Mouse (Mus musculus) left cerebral cortex, adult 9 months (tissue): ENCODE data around the gene Gda.

ENCODE experiments used
- DNase-seq, 2 experiments: peaks; one replicate each; pipeline ENCODE4 v3.0.0; 2022; ENCODE audit warnings: low spot score in 2 of 2

Gene Gda

DNA sequence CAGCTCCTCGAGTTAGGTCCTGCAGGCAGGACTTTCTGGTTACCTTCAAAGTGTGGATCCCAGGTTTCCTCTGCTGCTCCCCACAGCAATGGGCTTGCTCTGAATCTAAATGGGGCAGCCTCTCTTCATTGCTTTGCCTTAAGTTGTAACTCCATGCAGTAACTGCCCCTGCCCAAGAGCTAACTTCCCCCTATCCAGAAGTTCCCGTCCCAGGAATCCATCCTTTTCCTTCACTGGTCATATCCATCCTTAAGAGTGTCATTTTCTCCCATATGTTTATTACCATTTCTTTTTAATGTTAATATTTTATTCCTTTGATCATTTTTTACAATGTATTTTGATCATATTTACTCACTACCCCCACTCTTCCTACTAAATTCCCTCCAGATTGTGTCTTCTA is at the start of gene Gda:
Gda (minus strand) TSS at position 101 of the 400 bp plus-strand sequence.
- DNase-seq: no peak

DNA sequence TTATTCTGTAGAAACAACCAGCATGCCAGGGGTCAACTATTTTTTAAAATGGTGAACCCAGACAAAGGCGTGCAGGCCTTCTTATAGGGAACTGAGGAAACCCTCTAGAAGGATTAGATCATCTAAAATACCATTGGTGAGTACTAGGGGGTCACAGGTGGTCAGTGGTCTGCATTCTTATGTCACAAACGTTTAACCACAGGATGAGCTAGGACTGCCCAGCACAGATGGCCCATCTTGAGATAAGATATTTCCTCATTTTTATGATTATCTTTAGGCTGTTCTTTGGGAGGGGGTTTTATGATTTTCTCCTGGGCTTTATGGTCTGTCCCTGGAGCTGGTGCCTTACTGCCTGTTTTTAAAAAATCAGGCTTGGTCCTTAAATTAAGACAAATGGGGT is 47.0 kb upstream of the Gda start:
- no peak for DNase-seq

DNA sequence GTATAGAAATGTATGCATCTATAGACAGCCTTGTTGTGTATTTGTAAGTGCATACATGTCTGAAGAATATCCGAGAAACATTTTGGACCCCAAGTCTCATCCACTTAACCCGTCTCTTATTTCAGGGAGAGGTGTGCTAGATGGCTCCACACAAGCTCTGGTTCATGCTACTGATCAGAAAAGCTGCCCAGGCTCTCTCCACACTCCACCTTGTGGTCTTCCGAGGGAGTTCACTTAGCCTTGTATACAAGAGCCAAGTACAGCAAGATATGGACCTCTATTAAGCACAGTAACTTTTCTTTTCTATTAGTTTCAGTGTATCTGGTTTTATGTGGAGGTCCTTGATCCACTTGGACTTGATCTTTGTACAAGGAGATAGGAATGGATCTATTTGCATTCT is 36.9 kb upstream of the Gda start:
- peak in 1 of 2 experiments; percentile 44 for DNase-seq

DNA sequence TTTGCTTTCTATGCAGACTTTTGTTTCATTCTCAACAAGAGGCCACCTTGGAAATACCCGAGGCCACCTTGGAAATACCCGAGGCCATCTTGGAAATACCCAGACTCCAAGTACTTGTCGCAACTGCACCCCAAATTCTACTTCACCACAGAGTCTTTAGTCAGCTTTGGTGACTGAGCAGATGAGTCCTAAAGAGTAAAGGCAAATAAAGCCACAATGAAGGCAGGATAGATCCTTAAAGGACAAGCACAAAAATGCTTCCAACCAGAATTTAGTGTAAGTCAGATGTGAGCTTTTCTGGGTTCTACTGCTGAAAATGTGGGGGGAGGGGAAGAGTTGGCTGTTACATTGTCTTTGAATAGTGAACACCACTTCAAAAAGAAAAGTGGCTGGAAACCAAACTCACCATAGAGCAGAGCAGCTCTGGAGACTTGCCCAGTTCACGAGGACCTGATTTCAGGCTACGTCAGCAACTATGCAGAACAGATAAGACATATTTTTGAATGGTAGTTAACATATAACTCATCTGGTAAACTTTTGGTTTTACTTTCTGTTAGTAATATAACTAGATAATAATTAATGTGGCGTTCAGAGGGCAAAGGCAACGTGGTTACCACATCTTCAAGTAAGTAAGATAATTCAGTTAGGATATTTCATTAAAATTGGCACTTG is 34.5 kb upstream of the Gda start:
- DNase-seq: no peak

DNA sequence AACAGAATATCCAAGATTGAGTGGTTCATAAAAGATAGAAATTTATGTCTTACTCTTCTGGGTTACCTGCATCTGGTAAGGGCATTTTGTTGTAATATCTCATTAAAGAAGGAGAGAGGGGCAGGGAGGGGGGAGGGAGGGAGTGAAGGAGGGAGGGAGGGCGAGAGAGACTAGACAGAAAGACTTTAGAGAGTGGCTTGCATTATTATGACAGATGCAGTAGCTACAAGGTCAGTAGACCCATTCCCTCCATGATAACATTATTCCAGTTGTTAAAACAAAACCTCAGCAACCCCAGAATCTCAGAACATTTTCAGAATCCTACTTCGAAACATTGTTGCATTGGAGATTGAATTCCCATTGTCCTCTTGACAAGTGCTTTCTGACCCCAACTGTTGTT is 33.9 kb upstream of the Gda start:
- no peak for DNase-seq

DNA sequence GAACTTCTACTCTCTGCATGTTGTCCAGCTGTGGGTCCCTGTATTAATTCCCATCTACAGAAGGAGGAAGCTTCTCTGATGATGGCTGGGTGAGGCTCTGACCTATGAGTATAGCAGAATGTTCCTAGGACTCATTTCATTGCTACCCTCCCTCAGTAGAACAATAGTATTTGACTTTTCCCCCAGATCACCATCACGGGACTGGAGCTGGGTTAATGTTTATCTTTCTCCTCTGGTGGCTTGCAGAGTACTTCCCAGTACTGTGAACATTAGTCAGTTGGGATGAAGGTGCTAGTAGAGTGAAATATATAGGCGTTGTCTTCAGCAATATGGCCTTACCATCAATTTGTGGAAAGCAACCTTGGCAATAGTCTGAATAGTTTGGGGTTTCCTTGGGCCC is 31.5 kb upstream of the Gda start:
- no peak for DNase-seq

DNA sequence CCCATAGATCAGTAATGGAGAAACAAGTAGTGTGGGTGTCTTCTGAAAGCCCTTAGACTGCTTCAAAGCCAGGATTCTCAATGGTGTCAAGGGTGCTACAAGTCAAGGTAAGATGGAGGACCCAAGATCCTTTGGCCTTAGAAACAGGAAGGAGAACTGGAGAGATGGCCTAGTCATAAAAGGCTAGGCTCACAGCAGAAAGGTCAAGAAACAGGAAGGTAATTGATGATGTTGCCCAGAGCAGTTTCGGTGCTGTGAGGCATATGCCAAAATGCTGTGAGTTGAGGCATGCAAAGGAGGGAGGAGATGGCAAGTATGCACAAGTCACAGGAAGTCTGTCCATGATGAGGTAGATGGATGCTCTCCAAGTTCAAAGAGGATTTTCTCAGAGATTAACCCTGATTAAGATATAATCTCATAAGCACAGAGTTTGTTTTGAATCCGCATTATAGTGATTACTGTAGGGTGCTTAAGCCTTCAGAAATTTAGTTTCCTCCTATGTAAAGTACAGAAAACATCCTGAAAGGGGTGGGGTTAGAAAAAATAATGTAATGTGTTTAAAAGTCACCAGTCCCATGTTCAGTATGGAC is 26.2 kb upstream of the Gda start:
- no peak for DNase-seq

DNA sequence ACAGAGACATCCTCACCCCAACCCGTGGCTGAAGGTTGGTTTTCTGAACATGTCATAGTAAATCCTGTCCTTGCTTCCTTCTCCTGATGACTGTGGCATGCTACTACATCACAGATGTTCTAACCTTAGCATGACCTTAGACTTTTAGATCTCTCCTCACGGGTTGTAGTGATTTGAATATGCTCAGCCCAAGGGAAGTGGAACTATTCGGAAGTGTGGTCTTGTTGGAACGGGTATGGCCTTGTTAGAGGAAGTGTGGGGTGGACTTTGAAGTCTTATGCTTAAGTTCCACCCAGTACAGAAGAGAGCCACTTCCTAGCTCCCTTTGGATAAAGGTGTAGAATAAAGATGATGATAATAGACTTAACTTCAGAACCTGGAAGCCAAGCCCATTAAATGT is 22.6 kb upstream of the Gda start:
- no peak for DNase-seq

DNA sequence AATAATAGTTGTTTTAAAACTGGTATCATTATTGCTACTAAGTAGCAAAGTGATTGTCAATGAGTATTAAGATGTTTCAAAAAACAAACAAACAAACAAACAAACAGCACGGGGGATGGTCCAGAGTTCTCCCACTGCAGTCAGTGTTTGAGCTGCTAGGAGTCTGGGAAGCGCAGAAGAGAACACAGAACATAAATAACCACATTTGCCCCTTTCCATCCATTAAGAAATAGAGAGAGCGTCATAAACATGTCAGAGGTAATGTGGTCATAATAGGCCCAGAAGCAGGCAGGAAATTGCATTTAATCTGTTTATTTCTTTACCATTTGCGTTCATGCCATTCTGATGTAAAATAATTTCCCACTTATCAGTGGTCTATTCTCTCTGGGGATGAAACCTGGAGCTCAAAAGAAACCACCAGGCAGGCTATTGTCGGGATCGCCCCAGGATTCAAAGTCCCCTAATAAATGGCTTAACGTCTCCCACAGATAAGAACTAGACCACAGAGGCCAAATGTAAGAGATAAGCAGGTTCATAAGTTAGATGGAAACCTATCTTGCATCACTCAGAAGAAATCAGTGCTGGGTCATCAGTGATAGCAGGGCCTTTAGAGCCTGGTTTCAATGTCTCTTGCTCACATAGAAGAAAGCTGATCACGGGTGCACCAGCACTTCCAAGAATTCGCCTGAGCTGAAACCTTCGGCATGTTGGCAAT is 20.7 kb upstream of the Gda start:
- no peak for DNase-seq

DNA sequence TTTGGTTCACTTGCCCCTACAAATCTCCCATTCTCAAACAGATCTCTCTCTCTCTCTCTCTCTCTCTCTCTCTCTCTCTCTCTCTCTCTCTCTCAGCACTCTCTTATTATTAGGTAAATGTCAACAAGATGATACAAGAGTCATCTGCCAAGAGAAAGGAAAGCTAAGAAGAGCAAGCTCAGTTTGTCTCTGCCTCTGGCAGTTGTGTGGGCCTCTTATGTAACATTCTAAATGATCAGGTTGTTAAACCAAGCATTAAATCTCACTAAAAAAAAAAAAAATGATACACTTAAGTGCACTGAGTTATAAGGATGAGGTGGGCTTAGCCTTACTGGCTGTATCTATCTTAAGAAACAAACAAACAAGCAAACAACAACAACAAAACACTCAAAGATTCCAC is 18.1 kb upstream of the Gda start:
- no peak for DNase-seq

DNA sequence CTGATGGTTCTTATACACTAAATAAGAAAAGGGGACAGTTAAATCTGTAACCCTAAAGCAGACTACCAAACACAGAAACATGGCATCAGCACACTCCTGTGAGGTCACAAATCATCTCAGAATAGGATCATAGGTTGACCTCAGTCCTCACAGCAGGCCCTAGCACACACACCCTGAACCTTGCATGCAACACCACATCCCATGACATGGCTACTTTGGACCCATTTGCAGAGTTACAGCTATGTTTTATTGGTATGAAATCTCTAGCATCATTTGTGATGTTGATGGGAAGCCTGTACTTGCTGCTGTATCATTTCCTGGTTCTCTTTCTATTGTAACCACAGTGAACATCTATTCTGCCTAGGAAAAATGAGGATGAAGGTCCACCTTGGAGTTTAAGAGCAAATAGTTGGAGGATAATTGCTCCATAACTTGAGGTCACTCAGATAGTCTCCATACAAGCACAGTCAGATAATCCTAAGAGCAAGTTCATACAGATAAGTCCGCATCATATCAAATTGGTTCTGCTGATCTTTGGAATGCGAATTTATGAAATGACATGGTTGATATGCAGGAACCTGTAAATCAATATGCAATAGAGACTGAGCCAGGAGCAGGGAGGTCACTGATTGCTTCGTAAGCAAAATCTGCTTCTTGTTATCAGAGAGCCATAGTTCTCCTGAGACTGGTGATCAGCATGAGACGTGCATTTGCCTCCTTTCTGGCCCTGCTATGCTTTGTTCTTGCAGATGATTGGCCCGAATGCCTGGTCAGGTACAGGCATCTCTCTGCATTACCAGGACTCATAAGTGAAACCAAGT is 14.1 kb upstream of the Gda start:
- no peak for DNase-seq

DNA sequence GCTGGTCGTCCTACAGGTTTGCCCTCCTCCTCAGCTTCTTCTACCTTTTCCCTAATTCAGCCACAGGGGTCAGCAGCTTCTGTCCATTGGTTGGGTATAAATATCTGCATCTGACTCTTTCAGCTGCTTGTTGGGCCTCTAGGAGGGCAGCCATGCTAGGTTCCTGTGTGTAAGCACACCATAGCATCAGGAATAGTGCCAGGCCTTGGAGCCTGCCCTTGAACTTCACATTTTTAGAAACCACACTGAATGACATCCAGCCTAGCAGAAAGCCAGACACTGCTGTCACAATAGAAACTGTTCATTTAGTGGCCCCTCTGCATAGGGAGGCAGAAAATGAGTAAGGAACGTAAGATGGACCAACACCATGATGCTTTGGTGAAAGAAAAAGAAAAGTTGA is 8.9 kb upstream of the Gda start:
- DNase-seq: no peak

DNA sequence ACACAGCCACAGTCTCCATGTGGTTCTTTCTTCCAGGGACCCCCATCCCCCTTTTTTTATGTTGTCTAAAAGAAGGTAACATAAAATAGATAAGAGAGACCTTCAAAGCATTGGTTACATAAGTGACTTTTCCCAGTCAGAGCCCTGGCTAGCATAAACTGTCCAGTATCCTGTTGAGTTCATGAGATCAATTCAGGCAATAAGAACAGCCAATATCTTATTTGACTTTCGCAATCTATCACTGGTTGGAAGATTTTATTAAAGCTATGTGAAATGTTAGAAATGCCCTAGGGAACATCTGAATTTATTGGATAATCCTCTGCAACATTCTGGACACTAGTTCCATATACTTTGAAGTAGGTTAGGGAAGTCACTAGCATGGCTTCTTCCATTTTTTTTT is 7.8 kb upstream of the Gda start:
- DNase-seq: no peak

DNA sequence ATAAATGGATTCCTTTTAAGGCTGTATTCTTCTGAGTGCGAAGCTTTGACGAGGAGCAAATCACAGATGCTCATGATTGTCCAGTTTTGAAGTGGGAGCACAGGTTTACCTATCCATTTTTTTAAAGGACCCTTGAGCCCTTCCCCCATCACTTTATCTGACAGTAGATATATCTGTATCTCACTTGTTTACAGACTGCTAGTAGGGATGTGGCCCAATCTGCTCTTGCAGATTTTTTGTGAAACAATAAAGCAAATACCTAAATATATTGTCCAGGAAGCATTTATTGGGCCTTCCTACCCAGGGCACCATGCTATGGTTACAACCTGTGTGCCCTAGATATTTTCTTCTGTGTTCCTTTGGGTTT is 6.8 kb upstream of the Gda start:
- DNase-seq: no peak

DNA sequence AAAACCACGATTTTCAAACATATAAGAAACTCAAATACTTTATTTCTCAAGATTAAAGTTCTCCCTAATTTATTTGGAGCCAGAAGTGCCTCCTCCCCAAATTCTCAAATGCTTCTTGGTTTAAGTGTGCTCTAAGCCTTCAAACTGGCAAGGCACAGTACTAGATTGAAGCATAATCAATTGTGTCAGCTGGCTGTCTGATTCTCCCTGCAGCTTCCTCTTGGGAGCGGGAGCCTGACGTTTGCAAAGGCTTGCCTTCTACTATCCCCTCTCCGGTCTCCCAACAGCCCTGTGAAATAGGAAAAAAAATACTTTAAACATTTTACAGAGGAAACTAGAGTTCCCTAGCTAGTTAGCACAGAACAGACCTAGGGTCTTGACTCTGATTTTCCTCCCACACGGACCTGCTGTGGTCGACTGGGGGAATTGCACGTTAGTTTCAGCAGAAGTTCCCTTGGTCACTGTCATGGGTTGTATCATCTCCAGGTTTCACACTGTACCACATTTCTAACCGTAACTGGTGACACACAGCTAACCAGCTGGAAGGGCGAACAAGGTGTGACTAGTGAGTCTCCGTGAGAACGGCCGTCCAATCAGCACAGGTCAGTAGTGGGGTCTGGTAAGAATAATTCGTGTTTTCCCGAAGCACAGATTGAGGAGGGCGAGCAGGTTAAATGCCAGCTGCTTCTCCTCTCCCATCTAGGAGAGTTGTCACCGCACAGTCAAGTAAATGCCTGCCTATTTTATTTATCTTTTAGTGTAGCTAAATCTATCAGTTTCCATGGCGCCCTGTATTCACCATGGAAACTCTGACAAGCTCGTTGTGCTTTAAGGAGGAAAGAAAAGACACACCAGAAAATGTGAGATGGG is 6.2 kb upstream of the Gda start:
- peak in 1 of 2 experiments; percentile 35 for DNase-seq

DNA sequence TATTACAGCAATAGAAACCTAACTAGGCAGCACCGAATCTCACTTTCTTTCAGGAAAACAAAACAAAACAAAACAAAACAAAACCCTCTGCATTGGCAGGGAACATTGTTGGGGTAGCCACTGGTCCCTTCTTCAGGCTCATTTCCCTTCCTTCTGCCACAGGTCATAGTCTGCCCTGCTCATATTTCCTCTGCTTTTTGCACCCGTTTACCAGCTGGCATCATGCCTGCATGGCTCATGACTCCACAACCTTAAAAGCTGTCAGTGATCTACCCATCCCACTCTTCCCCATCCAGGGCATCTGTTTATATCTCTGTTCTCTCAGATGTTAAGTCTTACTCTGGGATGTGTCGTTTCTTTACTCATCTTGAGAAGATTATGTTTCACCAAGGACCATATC is 5.3 kb upstream of the Gda start:
- DNase-seq: no peak

DNA sequence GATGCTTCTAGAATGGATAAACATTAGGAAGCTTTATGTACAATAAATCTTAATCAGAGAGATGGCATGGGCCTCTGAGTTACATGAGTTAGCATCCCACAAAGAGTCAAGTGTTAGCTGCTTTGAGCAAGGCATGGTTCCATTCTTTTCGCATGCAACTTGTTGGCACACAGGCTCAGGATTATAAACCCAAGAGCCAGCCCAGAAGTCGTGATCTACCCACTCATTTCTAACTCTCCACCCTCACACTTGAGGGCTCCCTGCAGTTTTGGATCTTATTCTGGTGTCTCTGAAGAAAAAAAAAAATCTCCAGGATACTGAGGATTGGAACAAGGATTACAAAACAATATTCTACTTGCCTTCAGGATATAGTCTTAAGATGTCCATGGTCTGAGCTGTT is 4.5 kb upstream of the Gda start:
- DNase-seq: peak; percentile 25 to 53

DNA sequence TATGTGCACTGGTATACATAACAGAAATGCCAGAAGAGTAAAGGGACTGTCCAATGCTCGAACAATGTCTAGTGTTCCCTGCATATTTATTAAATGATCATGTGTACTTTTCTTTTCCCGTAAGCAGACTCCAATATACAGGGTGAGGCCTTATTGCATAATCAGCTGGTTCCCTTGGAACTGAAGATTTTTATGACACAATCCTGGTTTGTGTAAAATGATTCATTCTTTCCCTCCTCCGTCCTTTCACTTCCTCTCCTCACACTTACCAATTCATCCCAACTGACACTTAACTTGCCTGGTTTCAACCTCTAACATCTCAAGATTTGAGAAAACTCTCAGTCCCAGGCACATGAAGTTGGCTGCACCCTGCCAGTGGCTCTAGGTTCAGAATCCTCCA is 3.5 kb upstream of the Gda start:
- no peak for DNase-seq

DNA sequence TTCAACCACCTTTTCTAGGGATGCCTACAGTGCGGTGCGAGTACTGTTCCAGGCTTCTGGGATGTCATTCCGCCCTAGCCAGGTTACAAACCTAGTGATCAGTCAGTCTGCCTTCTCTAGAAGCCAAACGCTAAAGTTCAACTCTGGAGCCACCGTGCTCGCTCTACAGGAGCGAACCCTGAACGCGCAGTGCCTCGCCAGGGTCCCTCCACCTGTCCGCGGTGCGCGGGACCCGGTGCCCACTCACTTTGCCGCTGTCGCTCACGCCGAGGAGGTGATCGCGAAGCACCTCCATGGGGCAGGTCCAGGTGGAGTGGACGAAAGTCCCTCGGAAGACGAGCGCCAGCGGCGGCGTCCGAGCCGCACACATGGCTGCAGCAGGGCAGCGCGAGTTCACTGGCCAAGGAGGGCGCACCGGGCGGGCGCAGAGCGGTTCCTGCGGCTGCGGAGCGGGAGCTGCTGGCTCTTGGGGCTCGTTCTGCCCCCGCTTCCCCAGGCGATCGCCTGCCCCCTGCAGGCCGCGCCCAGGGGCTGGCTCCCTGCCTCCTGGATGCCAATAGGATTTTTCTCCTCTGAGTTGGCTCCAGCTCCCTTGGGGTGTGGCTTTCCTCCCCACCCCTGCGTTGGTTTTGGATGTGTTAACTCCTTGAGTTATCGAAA is 994 bp downstream of the Gda start:
- DNase-seq: peak; percentile 69 to 88

DNA sequence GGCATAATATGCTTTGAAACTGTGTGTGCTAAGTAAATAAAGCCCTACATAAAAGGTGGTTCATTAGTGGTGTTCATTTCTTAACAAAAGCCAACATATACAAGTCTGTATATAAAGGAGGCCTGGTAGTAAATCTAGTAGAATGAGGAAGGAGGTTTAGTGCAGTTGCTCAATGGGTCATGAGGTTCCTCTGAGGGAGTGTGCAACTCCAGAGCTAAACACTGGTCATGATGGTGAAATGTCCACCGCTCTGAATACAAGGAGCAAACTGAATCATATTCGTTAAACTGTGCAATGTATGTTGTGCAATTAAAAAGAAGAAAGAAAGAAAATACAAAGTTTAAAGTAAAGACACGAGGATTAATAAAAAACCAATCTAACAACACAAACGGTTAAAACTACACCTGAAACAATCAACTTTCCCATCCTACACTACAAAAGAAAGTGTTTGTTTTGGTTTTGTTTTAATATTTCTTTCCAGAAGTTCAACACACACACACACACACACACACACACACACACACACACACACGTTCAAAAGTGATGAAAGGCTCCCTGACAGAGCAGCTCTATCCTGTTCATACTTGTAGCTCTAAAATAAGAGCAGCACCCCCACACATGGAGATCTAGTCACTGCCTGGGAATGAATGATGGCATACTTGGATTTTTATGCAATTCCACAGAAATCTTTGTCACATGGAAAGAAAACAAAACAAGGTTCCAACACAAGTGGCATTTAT is 11.9 kb downstream of the Gda start:
- no peak for DNase-seq
